Mouse (Mus musculus): ENCODE measurements at regions not wholly inside any gene's neighbourhood (a gene's known extent, or its start where the extent isn't known, plus 50 kb on each side); places are given as distances from the start of the nearest gene placed in this dataset.

- TF ChIP-seq CTCF (IDR thresholded peaks at IDR 0.05; ENCODE audit: borderline replicate concordance, control insufficient read depth, extremely low read depth, insufficient read depth, low read length, poor library complexity) (no peak), POLR2A (IDR thresholded peaks at IDR 0.05; ENCODE audit: control insufficient read depth, extremely low read depth, insufficient read depth, low read length, poor library complexity) (no peak)
Observed at GRCm38 (mm10) chr6:51757746-51758145, 234.0 kb downstream of the Snx10 start.

All from thymus, adult 2 months (tissue).